Mouse (Mus musculus): ENCODE results near the gene Tff1. TPM values are rescaled to one million over a fixed set of nuclear protein-coding genes. Genes with fewer than 3 reads are reported as not detected.

The Tff1 gene
- total RNA-seq, 2 experiments from 2014 or later: not detected

DNA sequence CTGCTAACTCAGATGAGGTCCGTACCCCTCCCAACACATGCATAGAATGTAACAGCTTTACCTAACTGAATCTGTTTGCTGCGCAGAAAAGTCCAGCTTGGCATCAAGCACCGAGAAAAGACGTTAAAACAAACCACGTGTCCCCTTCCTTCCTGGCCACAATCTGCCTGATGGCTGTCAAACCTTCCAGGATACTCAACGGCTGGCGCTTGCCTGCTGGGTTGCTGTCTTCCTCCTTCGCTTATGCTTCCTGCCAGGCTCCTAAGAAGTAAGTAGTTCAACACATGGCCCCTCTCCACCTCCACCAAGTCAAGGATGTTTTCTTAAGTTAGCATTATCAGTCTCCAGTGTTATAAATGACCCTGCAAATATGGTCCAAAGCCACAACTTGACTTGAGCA lies 11.3 kb downstream of the Tff1 start:
- DNase-seq (ENCODE audit: low spot score in 2 of 2): no peak

DNA sequence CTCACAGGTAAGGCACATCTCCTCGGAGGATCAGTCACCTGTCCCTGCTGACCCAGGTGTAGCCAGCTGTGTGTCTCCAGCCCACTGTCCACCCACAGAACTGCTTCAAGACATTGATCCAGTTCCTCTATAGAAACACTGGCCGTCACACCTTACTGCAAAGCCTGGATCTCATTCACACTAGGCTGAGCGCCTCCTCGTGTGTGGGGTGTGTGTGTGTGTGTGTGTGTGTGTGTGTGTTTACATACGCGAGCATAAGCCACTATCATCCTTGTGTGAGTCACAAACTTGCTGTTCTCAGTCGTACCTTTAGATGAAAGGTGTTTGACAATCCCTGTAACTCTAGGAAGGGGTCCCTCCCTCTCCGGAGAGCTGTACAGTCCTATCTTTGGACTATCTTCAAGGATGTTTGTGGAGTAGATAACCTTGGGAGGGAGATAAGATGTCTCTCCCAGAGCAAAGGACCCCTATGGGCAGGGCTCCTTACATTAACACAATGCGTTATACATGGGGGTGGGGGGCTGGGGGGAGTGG lies 12.0 kb downstream of the Tff1 start:
- no peak for DNase-seq (ENCODE audit: low spot score in 2 of 2)

DNA sequence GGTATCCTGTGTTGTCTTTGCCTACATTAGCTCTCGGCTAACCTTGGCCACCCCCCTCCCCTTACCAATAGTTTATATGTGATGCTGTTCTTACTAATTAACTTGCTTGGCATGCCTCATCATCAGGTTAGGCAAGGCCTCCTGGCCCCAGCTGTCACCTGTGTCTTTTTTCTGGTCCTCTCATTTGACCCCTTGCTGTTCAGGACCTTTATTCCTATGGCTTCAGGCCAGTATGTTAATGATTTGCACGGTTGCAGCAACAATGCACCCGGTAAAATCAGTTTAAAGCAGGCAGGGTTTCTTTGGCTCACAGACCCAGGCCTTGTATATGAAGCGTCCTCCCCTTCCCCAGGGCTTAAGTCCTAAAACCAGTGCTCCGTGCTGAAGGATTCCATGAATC lies 12.6 kb downstream of the Tff1 start:
- no peak for DNase-seq (ENCODE audit: low spot score in 2 of 2)

DNA sequence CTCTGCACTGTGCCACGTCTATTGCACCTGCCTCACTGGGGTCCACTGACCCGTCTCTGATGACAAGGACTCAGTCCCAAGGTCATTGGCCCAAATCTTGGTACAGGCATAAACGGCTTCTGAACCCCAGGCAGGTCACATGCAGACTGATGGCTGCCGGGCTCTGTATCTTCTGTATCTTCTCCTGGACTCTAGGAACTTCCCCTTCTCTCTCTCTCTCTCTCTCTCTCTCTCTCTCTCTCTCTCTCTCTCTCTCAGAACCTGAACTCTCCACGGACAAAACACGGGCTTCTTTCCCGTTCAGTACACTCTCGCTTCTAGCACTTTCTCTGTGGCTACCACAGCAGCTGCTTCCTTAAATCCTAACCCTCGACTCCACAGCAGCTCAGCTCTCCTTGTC lies 19.1 kb downstream of the Tff1 start:
- DNase-seq (ENCODE audit: low spot score in 2 of 2): no peak

DNA sequence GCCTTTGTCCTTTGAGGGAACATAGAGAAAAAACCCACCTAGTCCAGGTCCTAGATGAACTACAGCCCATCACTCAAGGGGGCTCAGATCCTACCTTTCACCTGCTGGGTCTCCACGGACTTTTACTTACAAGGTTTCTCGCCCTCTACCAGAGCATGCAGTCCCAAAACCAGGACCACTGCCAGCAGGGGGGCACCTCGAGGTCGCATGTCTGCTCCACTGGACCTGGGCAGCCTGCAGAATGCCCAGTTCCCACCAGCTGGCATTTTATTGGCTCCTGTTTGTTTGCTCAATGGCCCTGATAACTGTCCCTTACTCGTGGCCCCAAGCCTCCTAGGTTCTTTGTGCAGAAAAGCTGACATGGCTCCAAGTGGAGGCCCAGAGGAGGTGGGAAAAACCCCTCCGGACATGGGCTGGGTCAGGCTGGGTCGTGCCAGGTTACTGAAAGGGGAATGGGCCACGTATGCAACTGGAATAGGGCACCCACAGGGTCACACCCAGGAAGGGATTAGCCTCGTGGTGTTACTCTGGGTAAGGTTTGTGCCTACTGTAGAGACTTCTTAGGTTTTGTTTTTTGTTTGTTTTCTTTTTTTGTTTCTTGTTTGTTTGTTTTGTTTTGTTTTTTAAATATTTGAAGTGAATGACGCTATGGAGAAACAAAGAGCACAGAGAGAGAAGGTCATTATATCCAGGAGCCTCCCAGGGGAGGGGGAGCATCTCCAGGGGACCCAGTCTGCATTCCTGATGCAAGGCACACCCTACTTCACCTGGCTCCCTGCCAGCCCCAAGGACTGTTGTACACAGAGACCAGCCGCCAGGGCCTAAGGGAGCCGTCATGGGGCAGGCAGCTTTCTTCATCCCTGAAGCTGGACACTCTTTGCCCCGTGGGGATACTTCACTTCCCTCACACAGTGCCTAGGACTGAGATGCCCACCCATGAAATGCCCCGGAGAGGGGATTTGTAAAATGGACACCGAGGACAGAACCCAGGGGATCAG lies 20.7 kb downstream of the Tff1 start, which contains the start of gene Tff2:
Gene Tff2 (minus strand): TSS at position 243 of the 998 bp plus-strand sequence.
- DNase-seq (ENCODE audit: low spot score in 2 of 2): no peak

DNA sequence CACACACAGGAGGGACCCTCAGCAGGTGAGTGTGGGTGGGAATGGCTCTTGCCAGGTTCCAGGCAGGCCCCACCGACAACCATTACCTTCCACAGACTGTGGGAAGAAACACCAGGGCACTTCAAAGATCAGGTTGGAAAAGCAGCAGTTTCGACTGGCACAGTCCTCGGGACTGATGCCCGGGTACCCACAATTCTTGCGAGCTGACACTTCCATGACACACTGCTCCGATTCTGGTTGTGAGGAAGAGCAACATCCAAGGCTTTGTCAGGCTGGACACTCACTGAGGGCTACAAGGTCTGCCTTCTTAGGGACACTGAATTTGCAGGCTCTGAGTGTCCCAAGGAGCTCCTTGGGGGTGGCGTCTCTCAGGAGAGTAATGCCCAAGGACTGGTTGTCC lies 23.0 kb downstream of the Tff1 start:
- DNase-seq (ENCODE audit: low spot score in 2 of 2): no peak

DNA sequence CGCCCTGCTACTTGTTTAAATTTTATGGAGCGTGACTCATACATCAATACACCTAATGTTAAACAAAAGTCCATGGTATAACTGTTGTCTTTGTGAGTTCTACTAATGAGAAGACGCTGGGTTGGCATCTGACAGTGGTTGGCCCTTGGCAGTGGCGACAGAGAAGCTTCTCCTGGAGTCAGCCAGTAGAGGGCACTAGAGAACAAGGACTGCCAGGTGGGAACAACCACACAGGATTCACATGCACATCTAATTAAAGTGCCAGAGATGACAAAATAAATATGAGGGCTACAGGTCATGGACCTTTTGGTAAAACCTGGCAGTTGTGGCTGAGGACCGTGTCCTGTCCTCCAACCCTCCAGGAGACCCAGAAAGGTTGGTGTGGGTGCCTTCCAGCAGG lies 26.7 kb downstream of the Tff1 start:
- DNase-seq (ENCODE audit: low spot score in 2 of 2): peak; percentile 41 to 74

DNA sequence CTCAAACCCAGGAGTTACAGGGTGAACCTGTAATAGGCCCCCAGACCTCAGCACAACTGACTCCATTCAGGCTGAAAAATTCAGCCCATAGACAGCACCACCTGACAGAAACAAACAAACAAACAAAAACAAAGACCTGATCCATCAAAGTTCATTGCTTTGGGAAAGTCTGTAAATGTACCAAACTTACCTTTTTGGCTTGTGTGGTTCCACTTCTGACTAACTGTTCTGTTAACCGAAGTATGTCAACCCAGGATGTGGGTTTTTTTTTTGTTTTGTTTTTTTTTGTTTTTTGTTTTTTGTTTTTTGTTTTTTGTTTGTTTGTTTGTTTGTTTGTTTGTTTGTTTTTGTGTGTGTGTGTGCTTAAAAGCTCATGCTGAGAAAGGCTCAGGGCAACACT lies 28.3 kb downstream of the Tff1 start:
- no peak for DNase-seq (ENCODE audit: low spot score in 2 of 2)

DNA sequence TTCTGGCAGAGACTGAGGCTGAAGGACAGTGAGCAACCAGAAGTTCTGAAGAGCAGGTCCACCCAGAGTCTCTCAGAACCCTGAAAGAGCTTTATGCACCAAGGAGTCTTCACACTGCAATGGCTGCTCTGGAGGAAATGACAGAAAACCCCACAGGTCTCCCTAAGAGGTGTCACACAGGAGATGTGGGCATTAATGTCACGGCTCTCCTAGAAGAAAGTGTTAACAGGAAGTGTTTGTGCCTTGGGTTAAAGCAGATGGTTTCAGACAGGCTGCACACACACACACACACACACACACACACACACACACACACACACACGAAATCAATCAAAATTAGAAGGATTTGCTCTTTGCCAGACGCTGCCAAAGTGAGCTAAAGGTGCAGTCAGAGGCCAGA lies 28.8 kb downstream of the Tff1 start:
- no peak for DNase-seq (ENCODE audit: low spot score in 2 of 2)

DNA sequence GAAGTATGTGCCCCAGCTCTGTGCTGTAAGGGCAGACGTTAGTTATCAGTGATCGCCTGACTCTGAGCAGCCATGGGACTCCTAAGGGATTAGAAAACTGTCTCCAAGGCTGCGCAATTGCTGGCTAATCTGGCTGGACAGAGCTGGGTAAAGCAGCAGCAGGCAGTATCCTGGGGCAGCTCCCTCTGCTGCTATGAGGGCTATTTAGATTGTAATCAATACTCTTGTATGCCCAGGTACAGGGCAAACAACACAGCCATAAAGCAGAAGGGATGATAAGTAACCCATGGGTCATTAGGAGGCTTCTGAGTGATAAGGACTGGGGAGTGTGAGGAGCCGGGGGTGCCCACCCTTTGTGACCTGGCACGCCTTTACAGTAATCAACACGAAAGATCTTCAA lies 30.2 kb downstream of the Tff1 start:
- DNase-seq (ENCODE audit: low spot score in 2 of 2): no peak

DNA sequence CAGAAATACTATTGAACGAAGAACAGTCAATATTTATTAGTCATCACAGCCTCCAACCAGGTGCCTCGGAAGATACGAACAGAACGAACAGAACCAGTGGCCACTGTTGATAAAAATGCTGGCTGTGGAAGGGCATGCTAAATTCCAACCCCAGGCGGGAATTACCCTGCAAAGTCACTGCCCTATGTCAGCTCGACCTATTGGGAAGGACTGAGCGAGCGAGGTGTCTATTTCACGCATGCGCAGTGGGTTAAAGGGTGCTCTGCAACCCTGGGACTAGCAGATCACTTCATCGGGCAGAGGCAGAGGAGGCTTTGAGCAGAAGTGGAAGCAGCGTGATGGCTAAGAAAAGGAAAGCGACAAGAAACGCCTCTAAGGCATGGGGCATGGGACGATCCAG lies 31.3 kb downstream of the Tff1 start:
- DNase-seq (ENCODE audit: low spot score in 2 of 2): no peak

DNA sequence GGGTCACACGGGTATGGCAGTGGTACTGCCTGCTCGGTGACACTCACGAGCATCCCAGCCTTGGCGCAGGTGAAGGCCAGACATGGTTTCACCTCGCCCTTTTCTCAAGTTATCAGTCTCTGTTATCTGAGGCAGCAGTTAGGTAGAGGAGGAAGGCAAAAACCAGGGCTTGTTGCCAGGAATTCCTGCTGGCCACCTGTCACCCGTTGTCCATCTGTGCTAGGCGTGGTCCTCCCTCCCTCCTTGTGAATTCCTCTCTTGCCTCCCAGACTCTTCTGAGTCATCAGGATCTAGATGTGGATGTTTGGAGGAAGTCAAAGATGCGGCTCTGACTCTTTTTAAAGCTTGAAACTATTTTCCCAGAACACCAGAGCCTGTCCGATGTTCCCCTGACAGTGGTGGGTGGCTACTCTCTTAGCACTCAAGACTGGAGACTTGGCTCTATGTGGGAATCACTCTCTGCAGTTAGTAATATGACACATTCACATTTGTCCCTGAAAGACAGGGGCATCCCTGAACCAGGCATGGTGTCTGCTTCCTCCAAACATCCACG lies 33.7 kb downstream of the Tff1 start:
- no peak for DNase-seq (ENCODE audit: low spot score in 2 of 2)

DNA sequence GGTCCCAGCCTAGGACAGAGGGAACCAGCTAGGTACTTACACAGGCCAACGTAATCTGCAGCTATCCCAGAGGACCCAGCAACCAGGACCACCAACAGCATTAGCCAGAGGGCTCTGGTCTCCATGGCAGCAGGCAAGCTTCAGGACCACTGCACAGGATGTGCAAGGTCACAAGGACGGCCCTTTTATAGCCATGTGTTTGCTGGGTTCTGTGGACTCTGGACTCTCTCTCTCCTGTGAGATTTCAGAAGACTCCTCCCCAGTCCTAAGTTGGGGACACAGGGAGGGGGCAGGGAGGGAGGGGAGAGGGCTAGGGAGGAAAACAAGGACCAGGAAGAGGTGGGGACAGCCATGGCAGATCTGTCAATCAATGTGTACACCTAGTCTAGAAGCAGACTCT lies 35.6 kb downstream of the Tff1 start, which contains the start of gene Tff3:
Gene Tff3 (minus strand): TSS at position 195 of the 400 bp plus-strand sequence.
- no peak for DNase-seq (ENCODE audit: low spot score in 2 of 2)

DNA sequence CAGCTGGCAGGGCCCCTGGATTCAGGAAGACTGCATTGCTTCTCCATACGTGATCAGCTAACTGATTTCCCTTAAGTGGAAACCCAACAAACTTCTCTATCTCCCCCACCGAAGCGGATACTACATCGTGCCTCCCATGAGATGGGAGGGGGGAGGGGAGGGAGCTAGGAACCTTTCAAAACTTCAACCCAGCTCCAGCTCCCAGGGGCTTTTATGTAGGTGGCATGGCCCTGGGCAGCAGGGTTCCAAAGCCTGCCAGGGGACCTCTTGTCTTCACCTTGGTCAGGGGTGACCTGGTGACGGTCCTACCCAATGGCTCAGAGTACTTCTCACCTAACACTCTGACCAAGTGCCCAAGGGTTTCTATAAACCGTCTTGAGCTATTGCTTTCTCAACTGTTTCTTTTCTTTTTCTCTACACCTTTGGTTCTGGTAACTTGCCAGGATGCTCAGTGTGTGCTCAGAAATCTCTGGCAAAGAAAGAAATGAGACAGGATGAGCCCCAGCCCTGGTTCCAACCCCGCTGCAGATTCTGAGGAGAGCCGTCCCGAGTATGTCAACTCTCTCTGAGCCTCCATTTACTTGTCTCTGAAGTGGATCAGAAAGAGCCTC lies 36.3 kb downstream of the Tff1 start:
- no peak for DNase-seq (ENCODE audit: low spot score in 2 of 2)

DNA sequence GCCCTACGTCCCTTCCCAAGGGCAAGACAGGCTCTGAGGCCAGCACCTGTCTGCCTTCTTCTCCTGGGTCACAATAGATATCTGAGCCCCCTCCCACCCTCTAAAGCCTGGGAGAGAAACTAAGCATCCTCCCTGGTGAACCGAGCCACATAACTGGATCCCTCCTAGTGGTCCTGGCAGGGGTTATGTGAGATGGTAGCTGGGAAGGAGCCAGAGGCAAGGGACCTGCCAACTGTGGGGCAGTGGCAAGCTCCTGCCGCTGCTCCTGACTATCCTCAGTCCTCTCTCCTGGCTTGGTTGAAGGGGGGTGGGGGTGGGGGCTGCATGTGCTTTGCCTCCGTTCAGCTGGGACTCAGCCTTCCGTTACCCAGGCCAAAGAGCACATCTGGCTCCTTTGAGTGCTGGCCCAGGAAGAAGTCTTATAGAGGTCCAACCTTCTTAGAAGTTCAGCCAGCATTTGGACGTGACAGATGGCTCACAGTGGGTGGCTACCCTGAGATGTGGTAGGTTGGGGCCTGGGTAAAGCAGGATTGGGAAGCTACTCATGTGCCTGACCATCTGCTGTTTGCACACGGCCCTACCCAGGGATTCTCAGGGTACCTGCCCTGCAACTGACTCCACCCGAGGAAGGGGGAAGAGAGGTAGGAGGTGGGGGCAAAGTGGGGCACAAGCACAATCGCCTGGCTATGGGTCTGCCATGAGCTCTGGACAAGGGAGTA lies 39.4 kb downstream of the Tff1 start:
- DNase-seq (ENCODE audit: low spot score in 2 of 2): peak in 1 of 2 experiments; percentile 30

DNA sequence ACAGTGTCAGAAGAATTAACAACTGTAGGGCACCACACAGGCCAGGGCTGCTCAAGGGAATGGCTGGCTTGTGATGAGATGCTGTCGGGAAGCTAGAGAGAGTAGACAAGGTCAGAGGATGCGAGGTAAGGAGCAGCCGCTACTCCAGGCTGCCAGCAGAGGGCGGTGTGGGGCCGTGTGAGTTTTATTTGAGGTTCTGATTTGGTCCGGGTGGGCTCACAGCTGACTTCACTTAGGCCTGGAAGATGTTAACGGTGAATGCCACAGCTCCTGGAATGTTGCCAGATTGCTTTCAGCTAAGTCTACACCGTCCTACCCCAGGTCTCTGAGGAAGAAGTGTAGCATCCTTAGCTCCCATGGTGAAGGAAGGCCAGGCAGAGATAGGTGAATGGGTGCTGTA lies 43.1 kb downstream of the Tff1 start:
- peak in 1 of 2 experiments; percentile 50 for DNase-seq (ENCODE audit: low spot score in 2 of 2)

DNA sequence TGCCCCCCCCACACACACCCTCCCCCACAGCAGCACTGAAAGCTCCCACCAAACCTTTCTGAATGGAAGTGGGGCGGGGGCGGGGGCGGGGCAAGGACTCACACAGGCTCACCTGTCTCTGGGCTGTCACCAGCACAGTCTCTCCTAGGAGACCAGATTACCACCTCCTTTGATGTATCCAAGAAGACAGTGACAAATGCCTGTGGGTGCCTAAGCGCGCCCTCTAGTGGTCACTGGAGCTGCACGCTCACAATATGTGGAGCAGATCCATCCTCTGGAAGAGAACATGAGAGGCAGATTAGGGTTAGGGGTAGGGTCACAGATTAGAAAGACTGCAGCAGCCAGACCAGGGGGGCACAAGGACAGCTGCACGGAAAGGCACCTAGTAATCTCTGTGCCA lies 45.6 kb downstream of the Tff1 start:
- peak; percentile 73 to 92 for DNase-seq (ENCODE audit: low spot score in 2 of 2)

DNA sequence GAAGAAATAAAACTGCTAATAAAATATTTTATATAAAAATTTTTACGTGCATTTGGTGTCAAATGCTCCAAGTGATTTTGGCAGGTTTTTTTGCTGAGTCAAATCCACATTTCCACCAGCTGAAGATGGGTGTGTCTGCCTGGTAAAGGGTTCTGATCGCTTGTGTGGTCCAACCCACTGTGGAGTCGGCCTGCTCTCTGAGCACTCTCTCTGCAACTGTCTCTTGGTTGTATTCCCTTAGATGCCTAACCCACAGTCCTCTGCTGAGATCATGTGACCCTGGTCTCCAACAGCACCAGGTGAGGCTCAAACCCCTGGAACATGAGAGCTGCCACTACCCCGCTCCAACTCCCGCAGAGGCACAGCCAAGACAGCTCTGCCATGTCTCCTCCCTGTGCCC lies 47.1 kb downstream of the Tff1 start:
- no peak for DNase-seq (ENCODE audit: low spot score in 2 of 2)

DNA sequence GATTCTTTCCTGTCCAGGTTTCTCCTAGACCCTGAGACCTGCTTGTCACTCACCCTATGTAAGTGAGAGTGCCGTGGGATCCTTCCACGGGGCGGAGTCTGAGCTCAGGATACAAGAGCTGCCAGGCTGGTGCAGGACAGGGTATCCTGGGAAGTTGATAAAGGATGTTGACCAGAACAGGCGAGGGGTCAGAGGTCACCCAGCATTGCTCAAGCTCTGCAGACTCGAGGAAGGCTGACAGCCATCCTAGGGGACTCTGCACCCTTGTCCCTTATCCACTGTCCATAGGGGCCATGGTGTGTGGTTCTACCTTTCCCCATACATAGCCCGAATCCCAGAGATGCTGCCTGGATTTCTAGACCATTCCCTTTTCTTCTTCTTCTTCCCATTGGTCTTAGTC lies 49.0 kb downstream of the Tff1 start:
- no peak for DNase-seq (ENCODE audit: low spot score in 2 of 2)

DNA sequence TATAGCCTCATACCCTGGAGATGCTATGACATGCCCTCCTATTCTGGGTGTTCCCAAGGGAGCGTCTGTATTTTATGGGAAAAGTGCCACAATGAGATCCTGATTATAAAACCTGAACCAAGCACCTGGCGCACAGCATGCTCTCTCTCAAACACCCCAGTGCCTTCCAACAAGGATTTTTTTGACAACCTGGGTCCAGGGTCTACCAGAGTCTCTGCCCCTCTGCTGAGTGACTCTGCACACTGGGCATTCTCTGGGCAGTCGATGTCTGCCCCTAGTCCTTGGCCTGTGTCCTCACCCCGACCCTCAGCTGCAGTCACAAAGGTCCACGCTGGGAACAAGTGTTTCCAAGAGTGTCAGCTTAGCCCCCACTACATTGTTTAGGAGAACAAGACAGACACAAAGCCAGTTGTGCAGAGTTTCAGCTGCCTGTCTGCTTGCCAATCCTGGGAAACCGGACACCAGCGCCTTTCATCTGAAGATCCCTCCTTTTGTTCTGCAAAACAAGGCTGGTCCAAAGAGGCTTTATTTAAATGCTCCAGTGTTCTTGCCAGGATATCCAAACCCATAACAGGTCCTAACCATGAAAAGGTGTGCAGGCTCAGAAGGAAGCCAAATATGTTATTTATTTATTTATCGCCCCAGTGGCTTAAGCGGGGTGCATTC lies 51.8 kb downstream of the Tff1 start:
- peak in 1 of 2 experiments; percentile 43 for DNase-seq (ENCODE audit: low spot score in 2 of 2)

Data from layer of hippocampus, adult 18-20 months (tissue).